Mouse (Mus musculus): ENCODE measurements around the gene Cpeb1. TPM values are rescaled to one million over a fixed set of nuclear protein-coding genes. Genes with fewer than 3 reads are reported as not detected.

The Cpeb1 gene
- polyA plus RNA-seq, 1 experiment from 2014 or later = 1.1 TPM

- ATAC-seq (replicated peaks; ENCODE audit: low FRiP score) (peak; percentile 44), DNase-seq (ENCODE audit: low spot score) (peak; percentile 76)
- H3K27me3 ChIP-seq (ENCODE audit: control insufficient read depth, insufficient read depth, low read length) = peaks cover 49% of the 10 kb centered on the region
- no peaks in the 10 kb centered on the region for H3K9me3 ChIP-seq (ENCODE audit: control insufficient read depth, low read length)
- H3K4me3 ChIP-seq (ENCODE audit: low read depth, low read length) = peak overlapping the region; percentile 38
- peaks cover 6% of the 10 kb centered on the region for H3K4me1 ChIP-seq (replicated peaks; ENCODE audit: control insufficient read depth, insufficient read depth, low read length)
- WGBS = 4% methylated on average over 74 of the region's 84 CpGs
- no peak overlapping the region for H3K9ac ChIP-seq (ENCODE audit: low read length)
- H3K4me2 ChIP-seq (ENCODE audit: low read depth, low read length, severe bottlenecking) = peak overlapping the region; percentile 69
- H3K27ac ChIP-seq (ENCODE audit: low read depth, low read length) = no peak overlapping the region
- no peaks in the 10 kb centered on the region for H3K36me3 ChIP-seq (ENCODE audit: control insufficient read depth, insufficient read depth, low read length)
Observed at GRCm38 (mm10) chr7:81453443-81454274, 1.6 kb downstream of the Cpeb1 start.

GRCm38 (mm10) chr7:81452971-81453441 is 2.3 kb downstream of the Cpeb1 start:
- H3K27ac ChIP-seq (ENCODE audit: low read depth, low read length) = no peak overlapping the region
- ATAC-seq (replicated peaks; ENCODE audit: low FRiP score) (peak; percentile 53), DNase-seq (ENCODE audit: low spot score) (peak; percentile 67)
- H3K4me1 ChIP-seq (replicated peaks; ENCODE audit: control insufficient read depth, insufficient read depth, low read length) = peaks cover 6% of the 10 kb centered on the region
- H3K9me3 ChIP-seq (ENCODE audit: control insufficient read depth, low read length) = no peaks in the 10 kb centered on the region
- 4% methylated on average over 21 of the region's 21 CpGs for WGBS
- no peaks in the 10 kb centered on the region for H3K36me3 ChIP-seq (ENCODE audit: control insufficient read depth, insufficient read depth, low read length)
- H3K4me3 ChIP-seq (ENCODE audit: low read depth, low read length) = peak overlapping the region; percentile 38; the same call in 1 of the 2 replicates
- no peak overlapping the region for H3K9ac ChIP-seq (ENCODE audit: low read length)
- H3K4me2 ChIP-seq (ENCODE audit: low read depth, low read length, severe bottlenecking) = peak overlapping the region; percentile 69; the same call in 1 of the 2 replicates
- H3K27me3 ChIP-seq (ENCODE audit: control insufficient read depth, insufficient read depth, low read length) = peaks cover 47% of the 10 kb centered on the region

- DNase-seq (ENCODE audit: low spot score) = no peak
- H3K4me2 ChIP-seq (ENCODE audit: low read depth, low read length, severe bottlenecking) = no peak overlapping the region
- no peaks in the 10 kb centered on the region for H3K27me3 ChIP-seq (ENCODE audit: control insufficient read depth, insufficient read depth, low read length)
- H3K27ac ChIP-seq (ENCODE audit: low read depth, low read length) = no peak overlapping the region
- no peak overlapping the region for H3K4me3 ChIP-seq (ENCODE audit: low read depth, low read length)
- no peak overlapping the region for H3K9ac ChIP-seq (ENCODE audit: low read length)
- no peaks in the 10 kb centered on the region for H3K4me1 ChIP-seq (replicated peaks; ENCODE audit: control insufficient read depth, insufficient read depth, low read length)
- whole genome bisulfite sequencing = 61% methylated on average over 2 of the region's 2 CpGs
- ATAC-seq (replicated peaks; ENCODE audit: low FRiP score) = no peak
- H3K9me3 ChIP-seq (ENCODE audit: control insufficient read depth, low read length) = no peaks in the 10 kb centered on the region
- no peaks in the 10 kb centered on the region for H3K36me3 ChIP-seq (ENCODE audit: control insufficient read depth, insufficient read depth, low read length)
Observed at GRCm38 (mm10) chr7:81398957-81399356, 56.3 kb downstream of the Cpeb1 start.

GRCm38 (mm10) chr7:81379363-81379762 is 75.9 kb downstream of the Cpeb1 start:
- WGBS = 79% methylated on average over 1 of the region's 1 CpGs
- ATAC-seq (replicated peaks; ENCODE audit: low FRiP score) = no peak
- no peak for DNase-seq (ENCODE audit: low spot score)
- Histone ChIP-seq H3K9me3 (ENCODE audit: control insufficient read depth, low read length) (no peaks in the 10 kb centered on the region), H3K4me1 (replicated peaks; ENCODE audit: control insufficient read depth, insufficient read depth, low read length) (no peaks in the 10 kb centered on the region), H3K36me3 (ENCODE audit: control insufficient read depth, insufficient read depth, low read length) (no peaks in the 10 kb centered on the region), H3K4me2 (ENCODE audit: low read depth, low read length, severe bottlenecking) (no peak overlapping the region), H3K4me3 (ENCODE audit: low read depth, low read length) (no peak overlapping the region), H3K27ac (ENCODE audit: low read depth, low read length) (no peak overlapping the region), H3K9ac (ENCODE audit: low read length) (no peak overlapping the region), H3K27me3 (ENCODE audit: control insufficient read depth, insufficient read depth, low read length) (no peaks in the 10 kb centered on the region)

- no peaks in the 10 kb centered on the region for H3K36me3 ChIP-seq (ENCODE audit: control insufficient read depth, insufficient read depth, low read length)
- WGBS = 8% methylated on average over 13 of the region's 13 CpGs
- peak overlapping the region; percentile 37; the same call in 1 of the 2 replicates for H3K9ac ChIP-seq (ENCODE audit: low read length)
- H3K4me2 ChIP-seq (ENCODE audit: low read depth, low read length, severe bottlenecking) = peak overlapping the region; percentile 43
- no peaks in the 10 kb centered on the region for H3K27me3 ChIP-seq (ENCODE audit: control insufficient read depth, insufficient read depth, low read length)
- no peaks in the 10 kb centered on the region for H3K4me1 ChIP-seq (replicated peaks; ENCODE audit: control insufficient read depth, insufficient read depth, low read length)
- no peak overlapping the region for H3K4me3 ChIP-seq (ENCODE audit: low read depth, low read length)
- peak; percentile 67 for DNase-seq (ENCODE audit: low spot score)
- no peak overlapping the region for H3K27ac ChIP-seq (ENCODE audit: low read depth, low read length)
- H3K9me3 ChIP-seq (ENCODE audit: control insufficient read depth, low read length) = no peaks in the 10 kb centered on the region
- ATAC-seq (replicated peaks; ENCODE audit: low FRiP score) = peak; percentile 64
Observed at GRCm38 (mm10) chr7:81372337-81372920, 82.8 kb downstream of the Cpeb1 start.

- Histone ChIP-seq H3K9me3 (ENCODE audit: control insufficient read depth, low read length) (no peaks in the 10 kb centered on the region), H3K4me2 (ENCODE audit: low read depth, low read length, severe bottlenecking) (no peak overlapping the region), H3K36me3 (ENCODE audit: control insufficient read depth, insufficient read depth, low read length) (no peaks in the 10 kb centered on the region), H3K27me3 (ENCODE audit: control insufficient read depth, insufficient read depth, low read length) (no peaks in the 10 kb centered on the region), H3K27ac (ENCODE audit: low read depth, low read length) (no peak overlapping the region), H3K9ac (ENCODE audit: low read length) (no peak overlapping the region; the same call in 1 of the 2 replicates), H3K4me3 (ENCODE audit: low read depth, low read length) (no peak overlapping the region), H3K4me1 (replicated peaks; ENCODE audit: control insufficient read depth, insufficient read depth, low read length) (no peaks in the 10 kb centered on the region)
- ATAC-seq (replicated peaks; ENCODE audit: low FRiP score) (no peak), DNase-seq (ENCODE audit: low spot score) (no peak)
- WGBS = 11% methylated on average over 5 of the region's 5 CpGs
Observed at GRCm38 (mm10) chr7:81371811-81372210, 83.5 kb downstream of the Cpeb1 start.

- no peaks in the 10 kb centered on the region for H3K9me3 ChIP-seq (ENCODE audit: control insufficient read depth, low read length)
- H3K9ac ChIP-seq (ENCODE audit: low read length) = no peak overlapping the region
- no peaks in the 10 kb centered on the region for H3K36me3 ChIP-seq (ENCODE audit: control insufficient read depth, insufficient read depth, low read length)
- WGBS = 71% methylated on average over 3 of the region's 3 CpGs
- no peaks in the 10 kb centered on the region for H3K4me1 ChIP-seq (replicated peaks; ENCODE audit: control insufficient read depth, insufficient read depth, low read length)
- ATAC-seq (replicated peaks; ENCODE audit: low FRiP score) (no peak), DNase-seq (ENCODE audit: low spot score) (no peak)
- no peak overlapping the region for H3K27ac ChIP-seq (ENCODE audit: low read depth, low read length)
- H3K27me3 ChIP-seq (ENCODE audit: control insufficient read depth, insufficient read depth, low read length) = no peaks in the 10 kb centered on the region
- no peak overlapping the region for H3K4me2 ChIP-seq (ENCODE audit: low read depth, low read length, severe bottlenecking)
- H3K4me3 ChIP-seq (ENCODE audit: low read depth, low read length) = no peak overlapping the region
Observed at GRCm38 (mm10) chr7:81369724-81370123, 85.5 kb downstream of the Cpeb1 start.

- WGBS = 77% methylated on average over 3 of the region's 3 CpGs
- H3K4me2 ChIP-seq (ENCODE audit: low read depth, low read length, severe bottlenecking) = no peak overlapping the region
- H3K9ac ChIP-seq (ENCODE audit: low read length) = no peak overlapping the region
- no peaks in the 10 kb centered on the region for H3K36me3 ChIP-seq (ENCODE audit: control insufficient read depth, insufficient read depth, low read length)
- no peak overlapping the region for H3K27ac ChIP-seq (ENCODE audit: low read depth, low read length)
- no peak for ATAC-seq (replicated peaks; ENCODE audit: low FRiP score)
- no peak for DNase-seq (ENCODE audit: low spot score)
- H3K4me1 ChIP-seq (replicated peaks; ENCODE audit: control insufficient read depth, insufficient read depth, low read length) = no peaks in the 10 kb centered on the region
- no peaks in the 10 kb centered on the region for H3K27me3 ChIP-seq (ENCODE audit: control insufficient read depth, insufficient read depth, low read length)
- H3K4me3 ChIP-seq (ENCODE audit: low read depth, low read length) = no peak overlapping the region
- no peaks in the 10 kb centered on the region for H3K9me3 ChIP-seq (ENCODE audit: control insufficient read depth, low read length)
Observed at GRCm38 (mm10) chr7:81367946-81368345, 87.3 kb downstream of the Cpeb1 start.

Measured in forebrain, embryonic 11.5 days (tissue).